Comparison of ENCODE assay signal across 28 mouse cellular contexts in the genomic region with DNA sequence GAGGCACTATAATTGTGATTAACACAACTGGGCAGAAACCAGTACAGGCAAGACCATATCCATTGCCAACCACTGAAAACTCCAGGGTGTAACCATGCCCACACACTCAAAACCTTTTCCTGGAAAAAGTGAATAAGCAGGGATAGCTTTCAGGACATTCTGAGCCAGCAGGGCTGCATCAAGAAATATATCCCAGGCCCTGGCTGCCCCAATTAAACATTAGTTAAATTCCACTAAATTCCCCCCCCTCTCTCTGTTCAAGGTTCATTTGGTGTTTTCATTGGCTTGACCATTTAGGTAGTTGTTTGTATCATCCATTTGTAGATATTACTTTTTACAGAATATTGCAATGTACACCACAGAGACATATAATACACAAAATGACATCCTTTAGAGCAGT. TPM values are rescaled to one million over a fixed set of nuclear protein-coding genes. Genes with fewer than 3 reads are reported as not detected.
DNase-seq lines count a peak whose midpoint lies in the region; ATAC-seq and TF ChIP-seq lines count a peak whose summit lies in the region.
"Had no signal": no experiment of that assay in that cellular context is flagged by ENCODE, and none has a peak within 500 bp of the region (broad histone marks: within the 10 kb centered on the region; RNA-seq: fewer than 3 reads in every experiment).

No protein-coding gene starts in this region.

- peak overlapping the region; percentile 74; the same call in 1 of the 2 replicates for H3K27ac ChIP-seq in kidney, adult 2 months (ENCODE audit: insufficient read depth, low read depth, low read length)
- no peak overlapping the region for H3K27ac ChIP-seq in kidney, embryonic 15.5 days
- H3K27ac ChIP-seq in liver, adult 2 months (replicated peaks; ENCODE audit: insufficient read depth, low read depth, low read length): peak overlapping the region; percentile 82
- H3K27ac ChIP-seq in liver, embryonic 12.5 days: no peak overlapping the region
- H3K27ac ChIP-seq: embryonic facial prominence, embryonic 13.5 days; embryonic facial prominence, embryonic 15.5 days; forebrain, embryonic 10.5 days; forebrain, embryonic 12.5 days had no signal

- no peaks in the 10 kb centered on the region for H3K9me3 ChIP-seq in kidney, embryonic 15.5 days (replicated peaks)
- no peaks in the 10 kb centered on the region for H3K9me3 ChIP-seq in liver, embryonic 12.5 days (replicated peaks)
- H3K9me3 ChIP-seq: embryonic facial prominence, embryonic 13.5 days; embryonic facial prominence, embryonic 15.5 days; forebrain, embryonic 10.5 days; forebrain, embryonic 12.5 days had no signal

- peaks cover 22% of the 10 kb centered on the region for H3K4me1 ChIP-seq in kidney, adult 2 months (ENCODE audit: control insufficient read depth, insufficient read depth, low read length)
- no peaks in the 10 kb centered on the region for H3K4me1 ChIP-seq in kidney, embryonic 15.5 days
- H3K4me1 ChIP-seq in liver, adult 2 months (ENCODE audit: control insufficient read depth, insufficient read depth, low read length): peaks cover 12% of the 10 kb centered on the region
- H3K4me1 ChIP-seq in liver, embryonic 12.5 days: no peaks in the 10 kb centered on the region
- H3K4me1 ChIP-seq: embryonic facial prominence, embryonic 13.5 days; embryonic facial prominence, embryonic 15.5 days; forebrain, embryonic 10.5 days; forebrain, embryonic 12.5 days had no signal

- H3K27me3 ChIP-seq in kidney, adult 2 months (replicated peaks; ENCODE audit: control insufficient read depth, insufficient read depth, low read length): no peaks in the 10 kb centered on the region
- H3K27me3 ChIP-seq in kidney, embryonic 15.5 days: no peaks in the 10 kb centered on the region
- no peaks in the 10 kb centered on the region for H3K27me3 ChIP-seq in liver, adult 2 months (ENCODE audit: control insufficient read depth, insufficient read depth, low read length)
- no peaks in the 10 kb centered on the region for H3K27me3 ChIP-seq in liver, embryonic 12.5 days (replicated peaks)
- H3K27me3 ChIP-seq: embryonic facial prominence, embryonic 13.5 days; embryonic facial prominence, embryonic 15.5 days; forebrain, embryonic 12.5 days had no signal

- no peak for TF ChIP-seq CTCF in kidney, adult 2 months (conservative IDR thresholded peaks at IDR 0.05; ENCODE audit: insufficient read depth, insufficient read length, low read depth, low read length)
- TF ChIP-seq CTCF in liver, adult 2 months (IDR thresholded peaks at IDR 0.05; ENCODE audit: low read depth, low read length): no peak

- no peak for TF ChIP-seq POLR2A in kidney, adult 2 months (IDR thresholded peaks at IDR 0.05; ENCODE audit: low read depth, low read length)
- TF ChIP-seq POLR2A in liver, adult 2 months (IDR thresholded peaks at IDR 0.05; ENCODE audit: extremely low read depth, insufficient read depth, low read length): no peak

- ATAC-seq in kidney, embryonic 15.5 days (replicated peaks; ENCODE audit: low FRiP score): no peak
- ATAC-seq in liver, embryonic 12.5 days: no peak
- ATAC-seq: activated CD4-positive, CD25-positive, alpha-beta regulatory T cell, adult 4 months; forebrain, embryonic 14.5 days; forebrain, embryonic 16.5 days; Patski had no signal

- H3K4me2 ChIP-seq in kidney, embryonic 15.5 days: no peak overlapping the region
- H3K4me2 ChIP-seq in liver, embryonic 12.5 days: no peak overlapping the region
- H3K4me2 ChIP-seq: embryonic facial prominence, embryonic 13.5 days; embryonic facial prominence, embryonic 15.5 days; forebrain, embryonic 12.5 days had no signal

- DNase-seq in kidney, adult 2 months: peak; percentile 70
- DNase-seq in liver, adult 2 months (ENCODE audit: extremely low read depth, low read depth, low spot score): peak; percentile 92
- DNase-seq in adrenal gland, postnatal 14 days: no peak
- DNase-seq: adrenal gland, adult 8-10 months; adrenal gland, postnatal 25 days; B cell, adult 2 months; cerebellum, adult 11 months; cerebellum, adult 18-20 months; cerebellum, adult 8-10 months; cerebellum, adult 9-11 months; cerebellum, postnatal 14 days; cerebellum, postnatal 36 days; embryo, embryonic 11 days had no signal

- H3K36me3 ChIP-seq in kidney, adult 2 months (ENCODE audit: control insufficient read depth, insufficient read depth, low read length): no peaks in the 10 kb centered on the region
- H3K36me3 ChIP-seq in kidney, embryonic 15.5 days: no peaks in the 10 kb centered on the region
- H3K36me3 ChIP-seq in liver, adult 2 months (ENCODE audit: control insufficient read depth, insufficient read depth, low read length): peaks cover 5% of the 10 kb centered on the region
- H3K36me3 ChIP-seq in liver, embryonic 12.5 days: no peaks in the 10 kb centered on the region
- H3K36me3 ChIP-seq: embryonic facial prominence, embryonic 13.5 days; embryonic facial prominence, embryonic 15.5 days; forebrain, embryonic 10.5 days; forebrain, embryonic 12.5 days had no signal

- no peaks in the 10 kb centered on the region for H3K79me2 ChIP-seq in liver, adult 2 months (ENCODE audit: control insufficient read depth, insufficient read depth, low read length)

- H3K9ac ChIP-seq in kidney, embryonic 15.5 days: no peak overlapping the region
- H3K9ac ChIP-seq in liver, adult 2 months (ENCODE audit: low read depth, low read length): peak overlapping the region; percentile 37
- no peak overlapping the region for H3K9ac ChIP-seq in liver, embryonic 12.5 days
- H3K9ac ChIP-seq: embryonic facial prominence, embryonic 13.5 days; embryonic facial prominence, embryonic 15.5 days; forebrain, embryonic 12.5 days had no signal

- H3K4me3 ChIP-seq in kidney, adult 2 months (ENCODE audit: insufficient read depth, low read depth, low read length): no peak overlapping the region
- H3K4me3 ChIP-seq in kidney, embryonic 15.5 days (replicated peaks): no peak overlapping the region
- H3K4me3 ChIP-seq in liver, adult 2 months (ENCODE audit: insufficient read depth, low read depth, low read length): no peak overlapping the region
- H3K4me3 ChIP-seq in liver, embryonic 12.5 days: no peak overlapping the region
- H3K4me3 ChIP-seq: embryonic facial prominence, embryonic 13.5 days; embryonic facial prominence, embryonic 15.5 days; erythroblast, embryonic 14.5 days; forebrain, embryonic 10.5 days; forebrain, embryonic 12.5 days had no signal

RNA-seq across cellular contexts. Expression of a gene that starts 28.2 kb away (rescaled TPM):
- polyA plus RNA-seq in kidney, adult 2 months (2012; rRNA removed): 9.1 and 10.1 TPM in 2 replicates
- 22.6 and 25.5 TPM in 2 replicates for polyA plus RNA-seq in kidney, embryonic 15.5 days (2015; fragmentation: Nextera tagmentation; extraction: Ambion mirVana)
- 36.7 and 50.3 TPM in 2 replicates for total RNA-seq in liver, adult 2 months (2014; rRNA removed)
- polyA plus RNA-seq in liver, adult 2 months (2012; rRNA removed): 38.1 and 41.3 TPM in 2 replicates
- 7.5 and 7.9 TPM in 2 replicates for polyA plus RNA-seq in liver, embryonic 12.5 days (2016; fragmentation: Nextera tagmentation; extraction: Ambion mirVana)
- 42.8 and 43.6 TPM in 2 replicates for total RNA-seq in adrenal gland, postnatal 14 days (2021)
- total RNA-seq: MEL had no signal
- polyA plus RNA-seq: erythroblast, embryonic 14.5 days had no signal

RNA-seq across cellular contexts. Expression of a gene that starts 50.0 kb away (rescaled TPM):
- polyA plus RNA-seq in kidney, adult 2 months (2012; rRNA removed): 68.9 and 86.8 TPM in 2 replicates
- polyA plus RNA-seq in kidney, embryonic 15.5 days (2015; fragmentation: Nextera tagmentation; extraction: Ambion mirVana): not detected in 2 replicates
- 0.87 and 1.2 TPM in 2 replicates for total RNA-seq in liver, adult 2 months (2014; rRNA removed)
- polyA plus RNA-seq in liver, adult 2 months (2012; rRNA removed): 0.09 TPM in 1 of 2 replicates, not detected in the other
- not detected in 2 replicates for polyA plus RNA-seq in liver, embryonic 12.5 days (2016; fragmentation: Nextera tagmentation; extraction: Ambion mirVana)
- total RNA-seq in adrenal gland, postnatal 14 days (2021): 317 and 319 TPM in 2 replicates
- total RNA-seq: common myeloid progenitor, adult 5-6 weeks; MEL had no signal
- polyA plus RNA-seq: activated CD4-positive, CD25-positive, alpha-beta regulatory T cell, adult 4 months; CD4-positive, CD25-positive, alpha-beta regulatory T cell, adult 4 months; embryonic facial prominence, embryonic 11.5 days; embryonic facial prominence, embryonic 13.5 days; erythroblast, embryonic 14.5 days; forebrain, embryonic 10.5 days; forebrain, embryonic 12.5 days; forebrain, embryonic 14.5 days; forebrain, embryonic 16.5 days; Patski had no signal

Comparison
In these comparisons a context has a peak if more than half of its experiments do, and no peak if none do; other contexts are left out.
1. H3K27ac ChIP-seq: peak in kidney, adult 2 months (single experiment) and liver, adult 2 months (single experiment); none in kidney, embryonic 15.5 days (single experiment) and liver, embryonic 12.5 days (single experiment).
2. RNA of a gene that starts 50.0 kb away (polyA plus RNA-seq): 68.9 to 86.8 TPM in kidney, adult 2 months; not detected in liver, embryonic 12.5 days, not detected in kidney, embryonic 15.5 days and 0.09 TPM in liver, adult 2 months; every median in the first group is over 10 times any median in the second.